Mouse (Mus musculus) frontal cortex, postnatal 10 days (tissue): ENCODE data around the gene Olig2.
"Not testable (repeated sequence)": the region's sequence is repeated elsewhere in the genome, so short reads cannot be mapped to it uniquely, and the experiment has no call there.

ENCODE experiments used
- DNase-seq, 2 experiments: peaks; one replicate each; pipeline ENCODE4 v3.0.0; 2022; ENCODE audit warnings: low spot score in 2 of 2, mixed read lengths in 1 of 2

Gene Olig2

GRCm38 (mm10) chr16:91226883-91227759 is 1.9 kb downstream of the Olig2 start:
- DNase-seq = no peak

GRCm38 (mm10) chr16:91227760-91228043 is 2.4 kb downstream of the Olig2 start:
- no peak for DNase-seq

GRCm38 (mm10) chr16:91228238-91229071 is 3.2 kb downstream of the Olig2 start:
- DNase-seq = no peak

DNA sequence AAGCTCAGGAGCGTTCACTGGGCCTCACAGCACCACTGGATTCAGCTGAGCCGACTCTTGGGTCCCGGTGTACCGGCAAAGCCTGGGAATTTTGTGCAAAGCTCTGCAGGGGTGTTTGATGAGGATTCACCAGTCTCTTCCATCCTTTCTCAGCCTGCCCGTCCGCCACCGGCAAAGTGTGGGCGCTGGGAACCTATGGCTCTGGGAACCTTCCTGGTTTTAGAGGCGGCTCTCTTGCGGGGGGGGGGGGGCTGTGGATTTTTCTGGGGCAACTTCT is 3.8 kb downstream of the Olig2 start:
- no peak for DNase-seq

- DNase-seq = no peak
Measured at GRCm38 (mm10) chr16:91229643-91230042, 4.4 kb downstream of the Olig2 start.

- DNase-seq = no peak
Measured at GRCm38 (mm10) chr16:91231781-91232469, 6.7 kb downstream of the Olig2 start.

GRCm38 (mm10) chr16:91232470-91233240 is 7.4 kb downstream of the Olig2 start:
- DNase-seq = no peak

GRCm38 (mm10) chr16:91233241-91233944 is 8.1 kb downstream of the Olig2 start:
- DNase-seq = peak in 1 of 2 experiments; percentile 40

- DNase-seq = no peak
Measured at GRCm38 (mm10) chr16:91239024-91239423, 13.8 kb downstream of the Olig2 start.

DNA sequence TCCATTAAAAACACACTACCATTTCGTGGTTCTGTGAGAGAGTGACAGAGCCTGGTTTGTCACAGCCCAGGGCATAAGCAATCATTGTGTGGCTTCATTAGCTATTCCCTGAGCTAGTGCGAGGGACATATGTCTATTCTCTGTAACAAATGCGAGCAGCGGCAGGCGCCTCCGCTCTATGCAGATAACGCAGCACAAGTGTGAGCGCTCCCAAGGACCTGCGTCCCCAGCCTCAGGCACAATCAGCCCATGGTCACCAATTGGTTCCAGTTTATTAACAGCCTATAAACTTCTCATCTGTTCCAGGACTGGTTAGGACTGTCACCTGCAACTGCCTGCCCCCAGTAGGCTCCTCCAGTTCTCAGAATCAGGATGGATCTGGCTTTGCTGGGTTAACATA is 21.0 kb downstream of the Olig2 start:
- DNase-seq = no peak

- not testable (repeated sequence) for DNase-seq
Measured at GRCm38 (mm10) chr16:91255419-91256164, 30.3 kb downstream of the Olig2 start.

GRCm38 (mm10) chr16:91258956-91259355 is 33.7 kb downstream of the Olig2 start:
- no peak for DNase-seq

DNA sequence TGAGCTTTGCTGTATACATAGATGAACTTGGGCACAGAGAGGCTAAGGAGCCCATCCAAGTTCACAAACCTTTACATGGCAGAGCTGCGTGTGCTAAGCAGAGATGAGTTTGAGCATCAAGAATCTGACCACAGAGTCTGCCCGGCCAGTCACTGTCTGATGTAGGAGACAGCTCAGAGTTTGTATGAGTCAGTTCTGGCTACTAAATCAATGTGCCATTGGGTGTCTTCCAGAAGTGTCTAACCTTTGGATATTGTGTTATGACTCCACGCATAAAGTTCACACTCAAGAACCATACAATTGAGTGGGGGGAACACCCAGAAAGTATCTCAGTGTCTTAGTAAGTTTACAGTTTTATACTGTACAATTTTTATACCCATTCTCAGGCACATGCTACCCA is 35.6 kb downstream of the Olig2 start:
- no peak for DNase-seq

GRCm38 (mm10) chr16:91262467-91263220 is 37.4 kb downstream of the Olig2 start:
- peak; percentile 36 to 57 for DNase-seq

GRCm38 (mm10) chr16:91265972-91266371 is 40.7 kb downstream of the Olig2 start:
- DNase-seq = peak; percentile 58 to 77

DNA sequence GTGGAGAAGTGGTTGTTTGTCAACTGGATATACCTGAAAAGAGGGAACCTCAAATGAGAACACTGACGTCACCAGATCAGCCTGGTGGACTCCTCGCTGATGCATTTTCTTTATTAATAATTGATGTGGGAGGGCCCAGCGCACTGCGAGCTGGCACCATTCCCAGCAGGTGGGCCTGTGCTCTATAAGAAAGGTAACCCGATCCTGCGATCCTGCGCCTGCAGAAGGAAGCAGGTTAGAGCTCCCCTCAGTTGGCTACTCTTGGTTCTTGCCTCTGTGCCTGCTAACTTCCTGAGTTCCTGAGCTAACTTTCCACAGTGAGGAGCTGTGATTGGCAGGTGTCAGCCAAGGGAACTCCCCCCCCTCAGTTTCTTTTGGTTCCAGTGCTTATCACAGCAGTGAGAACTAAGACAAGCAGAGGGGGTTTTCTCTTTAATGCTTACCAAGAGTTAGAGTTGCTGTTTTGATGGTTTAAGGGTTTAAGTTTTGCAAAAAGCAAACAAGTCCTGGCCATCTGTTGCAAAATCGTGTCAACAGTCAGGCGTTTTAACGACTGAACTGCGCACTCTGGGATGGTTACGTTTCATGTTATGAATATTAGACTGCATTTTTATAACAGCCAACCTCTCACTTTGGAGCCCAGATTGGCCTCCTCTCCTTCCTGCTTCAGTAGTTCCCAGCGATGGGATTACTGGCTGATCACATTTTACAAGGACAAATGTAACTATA is 43.6 kb downstream of the Olig2 start:
- no peak for DNase-seq

GRCm38 (mm10) chr16:91269468-91270211 is 44.4 kb downstream of the Olig2 start, which contains the start of gene Olig1:
TSS of gene Olig1 (plus strand) at chr16:91269772.
- peak; percentile 67 to 79 for DNase-seq
